Mouse (Mus musculus): Measurements from ENCODE around the gene Cdkal1. TPM values are rescaled to one million over a fixed set of nuclear protein-coding genes. Genes with fewer than 3 reads are reported as not detected.

The Cdkal1 gene
- total RNA-seq, 4 experiments from 2014 or later, result 25.5 to 36.4 (median 32.8) TPM

DNA sequence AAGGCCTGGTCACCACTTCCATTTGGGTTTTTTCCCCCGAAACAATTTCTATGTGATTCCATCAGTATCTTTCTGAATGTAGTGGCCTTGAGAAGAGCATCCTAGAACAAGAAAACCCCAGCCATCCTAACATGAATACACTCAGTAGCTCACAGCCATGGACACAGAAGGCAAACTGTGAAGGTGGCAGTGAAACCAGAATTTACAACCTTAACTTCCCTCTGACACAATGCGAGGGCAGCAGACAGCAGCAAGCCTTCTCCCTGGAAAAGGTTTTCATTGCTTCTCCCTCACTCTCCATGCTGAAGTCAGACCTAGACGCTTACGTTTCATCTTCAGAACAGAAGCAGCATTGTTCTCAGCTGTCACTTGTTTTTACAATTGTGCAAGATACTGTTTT is 87.9 kb downstream of the Cdkal1 start:
- DNase-seq (ENCODE audit: low spot score in 2 of 2), result no peak

DNA sequence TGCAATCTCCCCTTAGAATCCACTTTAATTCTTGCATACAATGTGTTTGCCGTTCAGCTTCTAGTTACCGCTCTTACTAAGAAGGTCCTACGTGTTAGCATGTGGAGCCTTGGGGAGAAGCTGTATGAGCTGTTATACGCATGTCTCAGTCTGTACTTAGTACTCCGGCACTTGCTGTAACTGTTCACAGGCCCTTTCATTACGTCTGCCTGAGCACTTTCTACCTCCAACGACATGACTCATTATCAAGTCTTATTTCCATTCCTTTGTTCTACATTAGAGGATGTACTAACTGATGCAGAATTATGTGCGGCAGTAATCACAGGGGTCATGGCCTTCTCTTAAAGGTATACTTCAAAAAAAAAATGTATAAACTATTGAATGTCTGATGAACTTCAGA is 89.1 kb downstream of the Cdkal1 start:
- DNase-seq (ENCODE audit: low spot score in 2 of 2), result no peak

DNA sequence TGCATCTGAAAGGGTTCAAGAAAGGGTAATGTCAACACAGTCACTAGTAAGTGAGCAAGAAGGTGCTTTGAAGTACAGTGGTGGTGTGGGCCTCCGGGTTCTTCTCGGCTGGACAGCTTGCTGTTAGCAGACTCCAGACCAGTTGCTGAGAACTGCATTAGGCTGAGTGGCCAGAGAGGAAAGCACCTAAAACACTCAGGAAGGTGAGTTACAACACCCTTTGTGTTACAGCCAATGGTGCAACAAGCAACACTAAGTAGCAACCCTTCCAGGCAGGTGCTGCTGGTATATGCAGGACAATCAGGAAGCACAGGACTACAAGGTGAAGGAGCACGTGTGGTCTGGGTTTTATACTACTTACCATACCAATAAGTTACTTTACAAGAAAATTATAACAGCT is 90.2 kb downstream of the Cdkal1 start:
- no peak for DNase-seq (ENCODE audit: low spot score in 2 of 2)

DNA sequence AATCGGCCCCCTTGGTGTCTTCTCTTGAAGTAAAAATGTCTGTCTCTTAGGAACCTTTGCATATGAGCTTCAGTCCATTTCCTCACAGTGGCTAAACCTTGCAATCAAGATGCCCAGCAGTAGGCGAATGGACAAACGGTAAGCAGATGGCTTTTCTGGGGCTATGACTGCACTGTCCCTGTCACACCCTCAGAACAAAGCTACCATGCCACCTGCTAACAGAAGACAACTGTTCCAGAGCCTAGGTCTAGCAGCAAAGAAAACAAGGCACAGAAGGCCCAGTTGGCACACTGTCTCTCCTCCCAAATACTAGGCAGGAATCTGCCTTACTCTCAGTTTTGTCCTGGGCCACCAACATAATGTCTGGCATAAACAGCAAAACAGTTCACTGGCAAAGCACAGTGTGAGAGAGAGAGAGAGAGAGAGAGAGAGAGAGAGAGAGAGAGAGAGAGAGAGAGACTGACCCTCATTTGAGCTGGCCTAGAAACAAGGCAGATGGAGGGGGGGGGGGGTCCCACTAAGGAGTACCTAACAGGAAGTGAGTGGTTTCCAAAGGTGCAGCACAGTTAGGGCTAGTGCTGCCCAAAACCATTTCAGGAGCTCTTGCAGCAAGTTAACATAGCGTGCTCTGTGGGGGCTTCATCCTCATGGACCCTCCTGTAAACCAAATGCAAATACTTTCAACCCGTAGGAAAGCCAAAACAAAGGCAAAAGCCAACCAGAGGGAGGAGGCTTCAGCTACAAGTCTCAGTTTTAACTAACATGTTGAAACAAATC is 95.6 kb downstream of the Cdkal1 start:
- DNase-seq (ENCODE audit: low spot score in 2 of 2), result no peak

DNA sequence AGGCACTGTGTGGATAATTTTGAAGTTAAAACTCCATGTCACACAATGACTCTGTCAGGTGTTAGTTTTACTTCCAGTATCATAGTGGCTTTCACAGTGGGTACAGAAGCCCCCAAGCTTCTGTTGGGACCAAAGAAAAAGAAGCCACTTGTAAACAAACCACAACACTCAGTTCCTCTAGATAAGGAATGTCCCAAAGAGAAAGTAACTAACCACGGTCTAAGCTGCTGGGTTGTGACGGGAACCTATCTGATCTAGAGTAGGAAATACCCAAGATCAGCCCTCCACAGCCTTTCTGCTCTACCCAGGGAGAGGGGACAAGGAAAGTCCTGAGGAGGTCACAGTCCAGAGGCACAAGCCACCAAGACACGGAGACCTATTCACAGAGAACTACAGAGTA is 99.4 kb downstream of the Cdkal1 start:
- DNase-seq (ENCODE audit: low spot score in 2 of 2), result no peak

DNA sequence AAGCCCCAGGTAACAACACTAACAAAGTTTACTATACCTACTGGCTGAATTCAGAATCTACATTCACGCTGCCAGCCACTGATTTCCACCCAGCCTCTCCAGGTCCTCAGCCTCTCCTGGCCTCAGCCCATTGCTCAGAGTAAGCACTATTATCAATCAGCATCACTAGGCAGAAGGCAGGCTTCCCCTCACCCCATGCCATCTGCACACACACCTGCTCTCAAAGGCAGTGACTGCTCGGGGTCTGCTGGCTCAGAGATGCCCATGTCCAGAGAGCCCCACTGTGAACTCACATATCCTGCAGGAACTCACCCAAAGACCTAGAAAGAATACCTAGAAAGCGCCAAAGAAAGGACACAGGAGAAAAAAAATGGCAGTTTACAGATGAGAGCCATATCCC is 102.2 kb downstream of the Cdkal1 start:
- DNase-seq (ENCODE audit: low spot score in 2 of 2), result no peak

DNA sequence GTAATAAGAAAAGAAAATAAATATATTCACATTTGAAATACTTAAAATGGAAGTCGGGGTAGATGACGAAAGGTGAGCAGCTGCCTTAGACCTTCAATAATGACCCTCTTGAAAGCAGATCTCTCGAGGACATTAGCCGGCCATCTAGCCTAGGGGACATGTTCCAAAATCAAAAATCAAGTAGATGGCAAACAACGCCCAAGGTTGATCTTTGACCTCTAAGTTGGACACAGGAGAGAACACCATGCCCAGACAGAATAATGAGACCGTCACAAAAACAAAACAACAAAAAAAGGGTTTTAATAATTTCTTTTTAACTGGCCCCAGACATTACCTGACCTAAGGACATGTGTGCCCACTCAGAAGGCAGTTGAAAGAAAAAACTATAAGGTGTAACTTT is 103.4 kb downstream of the Cdkal1 start:
- DNase-seq (ENCODE audit: low spot score in 2 of 2), result no peak

DNA sequence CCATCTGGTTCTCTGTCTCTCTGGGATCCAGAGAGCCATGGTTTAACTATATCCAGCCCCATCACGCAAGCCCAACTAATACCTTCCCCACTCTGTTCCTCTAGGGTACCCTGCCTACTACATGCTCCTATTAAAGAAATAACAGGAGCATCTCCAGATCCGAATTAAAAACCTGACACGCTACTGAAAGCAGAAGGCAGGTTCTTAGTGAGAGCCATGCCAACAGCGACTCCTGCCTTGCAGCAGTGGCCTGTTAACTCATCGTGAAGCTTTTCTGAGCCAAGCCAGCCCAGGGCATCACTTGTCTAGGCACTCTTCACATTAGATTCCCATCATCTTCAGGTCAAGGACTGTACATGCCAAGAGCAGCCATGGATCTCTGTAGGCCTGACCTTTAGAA is 104.3 kb downstream of the Cdkal1 start:
- no peak for DNase-seq (ENCODE audit: low spot score in 2 of 2)

DNA sequence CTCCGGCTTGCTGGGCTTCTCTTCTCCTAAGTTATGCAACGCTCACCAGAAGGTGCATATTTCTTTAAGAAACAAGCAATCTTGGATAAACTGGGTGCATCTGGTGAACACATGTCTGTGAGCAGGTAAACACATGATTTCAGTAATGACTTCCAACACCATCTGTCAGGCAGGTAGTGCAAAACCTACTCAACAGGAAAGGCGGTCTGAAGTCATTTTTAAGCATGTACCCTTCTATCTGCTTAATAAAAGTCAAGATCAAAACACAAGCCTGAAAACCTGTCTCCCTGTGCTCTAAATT is 108.2 kb downstream of the Cdkal1 start:
- DNase-seq (ENCODE audit: low spot score in 2 of 2), result no peak

DNA sequence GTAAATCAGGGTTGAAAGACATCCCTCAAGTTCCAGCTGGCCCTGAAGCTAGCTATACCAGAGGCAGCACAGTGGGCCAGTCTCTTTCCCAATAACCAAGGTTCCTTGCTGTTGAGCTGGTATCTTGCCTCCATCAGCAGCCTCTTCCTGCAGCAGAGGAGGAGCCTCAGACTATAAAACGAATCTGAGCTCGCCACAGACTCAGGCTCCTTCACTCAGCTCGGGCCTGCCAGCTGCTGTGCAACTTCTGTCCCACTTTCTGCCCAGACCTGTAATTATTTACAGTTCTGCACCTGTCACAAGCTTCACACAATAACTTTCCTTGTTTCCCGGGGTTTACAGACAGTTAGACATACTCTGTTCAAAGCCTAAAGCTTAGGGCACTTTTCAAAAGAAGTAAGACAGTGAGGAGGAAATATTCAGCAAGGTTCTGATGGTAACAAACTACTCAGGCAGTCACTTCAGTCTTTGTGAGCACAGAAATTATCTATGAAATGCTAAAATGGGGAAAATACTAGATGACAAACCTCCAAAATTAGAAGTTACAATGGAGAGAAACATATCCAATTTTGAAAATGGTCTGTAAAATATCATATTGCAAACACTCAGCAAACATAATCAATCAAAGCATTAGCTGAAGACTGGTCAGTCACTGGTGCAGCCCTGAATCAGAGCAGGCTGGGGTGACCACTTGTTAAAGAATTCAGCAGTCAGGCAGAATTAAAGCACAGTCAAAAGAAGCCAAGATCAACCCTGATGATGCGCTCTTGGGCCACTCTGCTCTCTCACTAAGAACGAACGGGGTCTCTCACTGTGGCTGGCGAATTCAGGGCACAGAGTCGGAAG is 108.8 kb downstream of the Cdkal1 start:
- no peak for DNase-seq (ENCODE audit: low spot score in 2 of 2)

DNA sequence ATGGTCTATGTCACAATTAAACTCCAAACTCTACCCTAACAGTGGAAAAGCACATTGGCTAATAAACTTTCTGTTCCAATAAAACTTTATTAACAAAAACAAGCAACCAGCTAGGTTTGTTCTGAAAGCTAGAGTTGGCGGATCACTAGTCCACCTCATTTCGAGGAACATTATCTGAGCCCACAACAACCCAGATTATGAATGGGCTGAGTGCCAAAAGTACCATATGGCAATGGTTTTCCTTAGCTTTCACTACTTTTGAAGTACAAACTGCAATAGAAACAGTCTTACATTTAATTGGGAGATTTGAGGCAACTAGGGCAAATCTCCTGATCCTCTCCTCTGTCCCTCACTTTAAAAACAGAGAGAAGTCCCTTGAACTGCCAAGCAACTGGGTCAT is 110.4 kb downstream of the Cdkal1 start:
- DNase-seq (ENCODE audit: low spot score in 2 of 2), result no peak

DNA sequence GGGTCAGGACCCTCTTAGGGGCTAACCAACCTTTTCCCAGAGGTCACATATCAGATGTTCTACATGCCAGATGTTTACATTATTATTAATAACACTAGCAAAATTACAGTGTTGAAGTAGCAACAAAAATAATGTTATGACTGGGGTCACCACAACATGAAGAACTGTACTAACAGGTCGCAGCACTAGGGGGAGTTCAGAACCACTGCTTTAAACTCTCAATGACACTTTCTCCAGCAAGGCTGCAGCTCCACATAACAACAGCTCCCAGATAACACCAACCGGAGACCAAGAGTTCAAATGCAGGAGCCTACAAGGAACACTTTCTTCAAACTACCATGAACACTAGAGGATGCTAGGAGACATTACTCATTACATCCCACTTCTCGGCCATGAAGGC is 111.3 kb downstream of the Cdkal1 start:
- no peak for DNase-seq (ENCODE audit: low spot score in 2 of 2)

DNA sequence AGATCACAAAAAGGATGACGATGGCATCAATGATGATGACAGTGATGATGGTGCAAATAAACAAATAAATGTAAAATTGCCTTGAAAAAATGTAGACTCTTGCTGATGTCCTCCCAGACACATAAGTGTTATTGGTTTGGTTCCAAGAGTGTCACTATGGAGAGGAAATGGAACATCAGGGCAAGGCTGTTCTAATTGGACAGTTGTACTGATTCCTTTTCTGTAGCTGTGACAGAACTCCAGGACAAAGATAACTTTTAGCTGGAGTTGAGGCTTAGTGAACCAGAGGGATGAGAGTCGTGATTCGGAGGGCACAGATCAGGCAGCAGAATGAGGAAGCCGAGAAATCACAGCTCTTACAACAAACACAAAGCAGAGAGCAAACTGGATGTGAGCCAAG is 111.7 kb downstream of the Cdkal1 start:
- no peak for DNase-seq (ENCODE audit: low spot score in 2 of 2)

DNA sequence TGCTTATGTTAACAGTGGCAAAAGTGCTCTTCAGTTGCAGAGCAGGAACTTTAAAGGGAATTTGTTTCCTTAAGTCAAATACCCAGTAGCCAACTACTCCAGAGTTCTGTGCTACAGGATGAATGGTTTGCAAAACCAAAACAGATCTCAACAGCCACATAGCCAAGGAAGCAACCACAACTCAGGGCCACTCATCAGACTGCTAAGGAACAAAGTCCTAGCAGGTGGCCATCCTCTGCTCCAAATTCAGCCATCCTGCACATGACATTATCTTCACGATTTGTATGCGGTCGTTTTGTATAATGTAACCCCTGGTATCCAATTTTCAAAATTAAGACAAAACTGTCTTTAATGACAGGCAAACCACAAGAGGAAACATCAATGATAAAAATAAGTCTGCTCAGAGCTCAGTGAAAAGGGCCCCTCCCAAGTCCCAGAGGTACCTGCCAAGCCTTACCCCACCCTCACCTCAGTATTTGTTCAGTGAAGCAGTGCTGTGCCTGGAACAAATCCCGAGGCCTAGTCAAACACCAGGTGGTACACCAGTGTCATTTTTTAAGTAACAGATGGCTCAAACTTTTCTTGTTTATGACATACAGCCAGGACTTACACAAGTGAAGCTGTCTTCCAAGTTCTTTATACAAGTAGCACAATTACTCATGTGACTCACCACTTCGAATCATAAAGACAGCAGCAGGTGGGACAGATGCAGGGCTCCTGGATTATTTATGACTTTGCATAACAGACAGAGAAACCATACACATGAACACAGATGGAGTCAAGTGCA is 117.6 kb downstream of the Cdkal1 start:
- DNase-seq (ENCODE audit: low spot score in 2 of 2), result no peak

DNA sequence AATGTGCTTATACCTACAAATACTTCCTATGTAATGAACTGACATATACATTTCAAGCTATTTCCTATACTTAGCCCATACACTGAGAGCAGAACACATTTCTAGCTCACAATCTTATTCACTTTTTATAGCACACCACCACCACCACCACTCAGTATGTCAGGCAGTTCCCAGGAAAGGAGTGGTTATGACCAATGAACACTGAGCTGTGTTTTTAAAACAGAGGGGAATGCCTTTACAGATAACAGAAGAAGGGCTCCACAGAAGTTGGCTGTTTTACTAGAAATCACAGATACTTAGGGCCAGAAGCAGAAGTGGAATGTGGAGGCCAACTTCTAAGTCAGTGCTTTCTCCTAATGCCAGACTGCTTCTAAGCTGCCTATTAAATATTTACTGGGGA is 121.0 kb downstream of the Cdkal1 start:
- no peak for DNase-seq (ENCODE audit: low spot score in 2 of 2)

DNA sequence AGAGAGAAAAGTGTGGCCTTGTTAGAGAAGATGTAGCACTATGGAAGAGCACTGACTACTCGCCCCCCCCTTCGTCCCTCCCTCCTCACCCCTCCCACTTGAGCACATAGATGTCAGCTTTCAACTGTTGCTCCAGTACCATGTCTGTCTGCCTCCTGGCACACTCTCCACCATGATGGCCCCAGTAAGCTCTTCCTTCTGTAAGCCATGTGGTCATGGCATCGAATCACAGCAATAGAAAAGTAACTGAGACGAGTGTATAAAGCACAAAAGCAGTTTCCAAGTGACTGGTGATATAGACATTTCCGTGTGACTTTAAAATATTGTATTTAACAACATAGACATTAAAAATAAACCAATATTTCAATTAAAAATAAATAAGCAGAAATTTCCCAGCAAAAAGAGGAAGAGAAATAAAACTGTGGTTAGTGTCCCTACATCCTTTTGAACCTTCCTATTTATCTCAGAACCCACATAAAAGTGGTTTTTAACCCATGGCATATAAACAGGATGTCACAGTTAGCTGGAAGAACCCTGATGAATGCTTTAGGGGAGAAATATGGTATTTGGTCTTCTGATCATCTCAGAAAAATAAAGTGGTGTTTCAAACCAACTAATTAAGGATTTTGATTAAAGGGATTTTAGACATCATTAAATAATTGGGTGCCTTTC is 129.2 kb downstream of the Cdkal1 start:
- no peak for DNase-seq (ENCODE audit: low spot score in 2 of 2)

DNA sequence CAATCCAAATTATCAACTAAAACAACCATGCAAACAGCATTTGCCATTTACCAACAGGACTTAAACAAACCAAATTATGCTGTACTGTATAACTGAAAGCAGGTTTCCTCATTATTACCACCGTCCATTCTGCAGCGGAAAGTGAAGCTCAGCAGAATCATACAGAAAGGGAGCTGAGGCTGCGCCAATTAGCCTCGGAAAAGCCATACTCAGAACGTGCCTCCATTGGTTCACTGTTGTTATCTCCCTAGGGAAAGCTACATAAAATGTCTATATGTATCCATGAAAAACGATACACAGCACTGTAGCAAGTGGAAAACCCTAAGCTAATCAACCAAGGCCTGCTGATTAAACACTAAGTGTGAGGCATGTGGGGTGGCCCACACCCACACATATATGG is 130.6 kb downstream of the Cdkal1 start:
- no peak for DNase-seq (ENCODE audit: low spot score in 2 of 2)

DNA sequence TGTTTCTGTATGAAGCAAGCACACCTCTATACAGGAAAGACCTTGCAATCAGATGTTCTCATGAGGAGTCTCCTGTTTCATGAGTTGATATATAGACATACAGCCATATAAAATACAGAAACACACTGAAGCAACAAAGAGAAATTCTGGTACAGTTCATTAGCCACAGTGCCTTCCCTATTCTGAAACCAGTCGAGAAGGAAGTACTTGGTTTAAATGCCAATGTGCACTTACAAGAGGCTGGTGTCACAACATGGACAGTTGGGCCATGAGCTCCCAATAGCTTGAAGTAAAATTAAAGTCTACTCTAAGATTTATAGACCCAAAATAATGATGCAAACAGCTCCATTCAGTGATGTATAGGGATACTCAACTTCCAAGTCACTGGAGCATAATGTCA is 132.3 kb downstream of the Cdkal1 start:
- no peak for DNase-seq (ENCODE audit: low spot score in 2 of 2)

DNA sequence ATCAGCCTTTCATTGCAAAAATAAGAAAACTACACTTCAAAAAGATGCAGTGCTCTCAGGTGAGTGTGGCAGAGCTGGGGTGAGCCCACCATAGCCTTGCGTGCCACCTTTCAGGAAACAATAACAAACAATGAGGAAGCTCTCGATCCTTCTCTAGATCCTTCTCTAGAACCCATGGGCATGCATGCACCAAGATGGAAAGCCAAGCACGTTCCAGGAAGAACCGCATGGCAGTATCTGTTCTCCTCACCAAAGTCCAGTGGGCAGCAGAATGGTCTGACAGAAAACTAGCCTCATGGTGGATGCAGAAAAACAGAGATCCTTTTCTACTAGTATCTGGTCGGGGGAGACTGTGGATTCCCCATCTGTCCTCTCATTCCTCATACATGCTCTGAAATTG is 134.3 kb downstream of the Cdkal1 start:
- no peak for DNase-seq (ENCODE audit: low spot score in 2 of 2)

DNA sequence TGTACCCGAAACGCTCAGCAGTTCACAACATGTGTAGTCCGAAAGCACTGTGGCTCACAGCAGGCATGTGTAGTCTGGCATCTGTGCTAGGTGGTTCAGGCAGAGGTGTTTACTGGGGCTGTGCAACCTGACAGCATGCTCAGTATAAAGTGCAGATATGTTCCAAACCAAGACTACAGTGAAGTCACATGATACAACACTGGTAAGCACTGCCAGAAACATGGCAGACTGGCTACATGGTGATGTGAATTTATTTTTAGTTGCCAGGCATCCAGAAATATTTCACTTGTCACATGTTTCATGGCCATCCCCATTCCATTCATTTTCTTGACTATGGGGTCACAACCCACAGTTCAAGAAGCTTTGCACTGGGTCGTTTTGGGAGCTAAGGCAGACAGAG is 138.9 kb downstream of the Cdkal1 start:
- DNase-seq (ENCODE audit: low spot score in 2 of 2), result no peak

DNA sequence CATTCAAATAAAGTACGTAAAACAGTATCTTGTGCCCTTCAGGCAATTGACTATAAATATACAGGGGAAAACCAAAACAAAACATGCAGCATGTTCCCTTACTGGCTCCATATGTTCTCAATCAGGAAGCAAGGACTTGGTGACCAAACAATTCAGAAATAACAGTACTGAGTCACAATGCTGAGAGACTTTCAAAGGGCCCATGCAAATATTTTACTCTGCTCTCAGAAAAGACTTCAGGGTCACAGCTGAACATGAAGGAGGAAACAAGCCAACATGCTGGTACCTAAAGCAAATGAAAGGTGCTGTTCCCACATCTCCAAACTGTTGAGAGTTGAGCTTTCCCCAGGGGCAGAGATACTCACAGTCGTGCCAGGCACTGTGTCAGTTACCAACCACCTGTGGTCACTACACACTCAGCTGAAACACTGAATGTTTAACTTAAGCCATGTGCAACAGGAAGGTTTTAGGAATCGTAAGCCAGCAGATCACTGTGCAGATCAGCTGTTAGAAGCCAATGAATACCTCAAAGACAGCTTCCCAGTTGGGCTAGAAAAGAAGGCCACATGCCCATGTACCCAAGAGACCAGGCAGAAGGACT is 140.1 kb downstream of the Cdkal1 start:
- no peak for DNase-seq (ENCODE audit: low spot score in 2 of 2)
